Mouse (Mus musculus) heart, embryonic 11.5 days (tissue): ENCODE data around the gene Sema4a. TPM values are rescaled to one million over a fixed set of nuclear protein-coding genes. Genes with fewer than 3 reads are reported as not detected.

Experiments used
- ATAC-seq: fragments of 200-750 bp; cut with Nextera tagmentation; replicated peaks from 2 replicates; pipeline ENCODE4 v1.8.0; 2017; ENCODE audit warnings: moderate library complexity; ENCODE audit not compliant: insufficient number of reproducible peaks, low FRiP score, low TSS enrichment
- H3K27ac ChIP-seq: fragments of 300-500 bp; sonication (generic); 2 replicates; pipeline ENCODE4 v1.5.1; 2014; ENCODE audit warnings: mild to moderate bottlenecking, low read depth, low read length
- H3K27me3 ChIP-seq: fragments of 300-500 bp; sonication (generic); 2 replicates; pipeline ENCODE4 v1.6.1; 2014; ENCODE audit warnings: mild to moderate bottlenecking, low read length, mixed read lengths; ENCODE audit not compliant: control insufficient read depth, insufficient read depth
- H3K36me3 ChIP-seq: fragments of 300-500 bp; sonication (generic); 2 replicates; pipeline ENCODE4 v1.6.1; 2014; ENCODE audit warnings: mild to moderate bottlenecking, low read length, moderate library complexity, mixed read lengths; ENCODE audit not compliant: control insufficient read depth, insufficient read depth
- H3K4me1 ChIP-seq: fragments of 300-500 bp; sonication (generic); 2 replicates; pipeline ENCODE4 v1.6.1; 2014; ENCODE audit warnings: low read length; ENCODE audit not compliant: control insufficient read depth, insufficient read depth
- H3K4me2 ChIP-seq: fragments of 300-500 bp; sonication (generic); 2 replicates; pipeline ENCODE4 v1.6.1; 2014; ENCODE audit warnings: mild to moderate bottlenecking, moderate library complexity
- H3K4me3 ChIP-seq: fragments of 300-500 bp; sonication (generic); 2 replicates; pipeline ENCODE4 v1.5.1; 2014; ENCODE audit warnings: low read depth, low read length
- H3K9ac ChIP-seq: fragments of 300-500 bp; sonication (generic); 2 replicates; pipeline ENCODE4 v1.6.1; 2014; ENCODE audit warnings: mild to moderate bottlenecking, low read depth, low read length, moderate library complexity
- H3K9me3 ChIP-seq: fragments of 300-500 bp; sonication (generic); replicated peaks from 2 replicates; pipeline ENCODE4 v1.6.1; 2016; ENCODE audit warnings: low read length; ENCODE audit not compliant: control insufficient read depth
- WGBS: fragments of 180-500 bp; shearing (Covaris S2); extraction: QIAGEN DNeasy Blood & Tissue Kit; methylation state at CpG from one replicate; pipeline ENCODE4 v1.1.7; 2014; ENCODE audit not compliant: insufficient replicate concordance; 5-methylcytosine and 5-hydroxymethylcytosine counted together
- polyA plus RNA-seq: library from polyadenylated mRNA; unstranded; fragments of >200 nt; fragmentation: Nextera tagmentation; extraction: Ambion mirVana; gene quantifications from 2 replicates; pipeline ENCODE4 v1.2.1, GENCODE M21; 2014

Sema4a gene
- polyA plus RNA-seq, 1 experiment from 2014 or later: 0.80 TPM

DNA sequence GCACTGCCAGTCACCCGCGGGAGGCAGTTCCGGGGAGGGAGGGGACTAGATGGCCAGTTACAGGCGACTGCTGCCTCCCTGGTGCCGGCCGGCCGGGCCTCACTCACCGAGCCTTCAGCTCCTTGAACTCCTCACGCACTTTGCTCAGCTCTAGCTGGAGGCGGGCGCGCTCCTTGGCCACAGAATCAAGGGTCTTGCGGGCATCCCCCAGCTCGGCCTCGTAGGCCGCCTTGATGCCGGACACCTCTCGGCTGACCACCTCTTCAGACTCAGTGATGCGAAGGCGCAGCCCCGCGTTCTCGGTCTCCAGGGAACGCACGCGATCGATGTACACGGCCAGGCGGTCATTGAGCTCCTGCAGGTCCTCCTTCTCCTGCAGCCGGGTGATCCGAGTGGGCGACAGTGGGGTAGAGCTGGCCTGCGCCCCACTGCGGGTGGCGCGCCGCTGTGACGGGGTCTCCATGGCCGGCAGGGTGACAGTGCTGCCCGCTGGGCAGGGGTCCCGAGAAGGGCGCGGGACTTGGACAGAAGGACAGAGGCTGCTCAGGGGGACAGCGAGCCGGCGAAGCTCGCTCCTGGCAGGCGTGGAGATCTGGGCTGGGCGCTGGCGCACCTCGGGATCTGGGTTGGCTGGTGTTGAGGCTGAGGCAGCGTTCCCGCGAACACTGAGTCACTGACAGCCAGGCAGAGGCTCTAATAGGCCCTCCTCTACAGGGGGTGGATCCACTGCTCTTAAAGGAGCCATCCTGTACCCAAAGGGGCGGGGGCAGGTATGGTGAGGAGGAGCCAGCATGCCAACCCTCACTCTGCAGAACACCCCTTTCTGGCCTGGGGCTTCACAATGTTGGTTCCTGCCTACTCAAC, 41.9 kb upstream of the Sema4a start:
- H3K4me1 ChIP-seq: peaks cover 32% of the 10 kb centered on the region
- WGBS: under 1% methylated on average over 51 of the region's 55 CpGs
- H3K27me3 ChIP-seq: no peaks in the 10 kb centered on the region
- no peaks in the 10 kb centered on the region for H3K36me3 ChIP-seq
- H3K4me3 ChIP-seq: peak overlapping the region; percentile 89
- H3K9me3 ChIP-seq: no peaks in the 10 kb centered on the region
- peak overlapping the region; percentile 100 for H3K4me2 ChIP-seq
- peak; percentile 85 for ATAC-seq
- H3K9ac ChIP-seq: peak overlapping the region; percentile 88
- H3K27ac ChIP-seq: peak overlapping the region; percentile 82

- peak overlapping the region; percentile 89 for H3K4me3 ChIP-seq
- no peak for ATAC-seq
- H3K4me2 ChIP-seq: peak overlapping the region; percentile 100
- H3K27me3 ChIP-seq: no peaks in the 10 kb centered on the region
- 9% methylated on average over 11 of the region's 11 CpGs for WGBS
- no peaks in the 10 kb centered on the region for H3K9me3 ChIP-seq
- peak overlapping the region; percentile 82 for H3K27ac ChIP-seq
- peaks cover 30% of the 10 kb centered on the region for H3K4me1 ChIP-seq
- peak overlapping the region; percentile 88 for H3K9ac ChIP-seq
- H3K36me3 ChIP-seq: no peaks in the 10 kb centered on the region
Observed at GRCm38 (mm10) chr3:88502031-88502571, 41.1 kb upstream of the Sema4a start.

- no peak for ATAC-seq
Observed at GRCm38 (mm10) chr3:88501366-88502030, 40.5 kb upstream of the Sema4a start.

DNA sequence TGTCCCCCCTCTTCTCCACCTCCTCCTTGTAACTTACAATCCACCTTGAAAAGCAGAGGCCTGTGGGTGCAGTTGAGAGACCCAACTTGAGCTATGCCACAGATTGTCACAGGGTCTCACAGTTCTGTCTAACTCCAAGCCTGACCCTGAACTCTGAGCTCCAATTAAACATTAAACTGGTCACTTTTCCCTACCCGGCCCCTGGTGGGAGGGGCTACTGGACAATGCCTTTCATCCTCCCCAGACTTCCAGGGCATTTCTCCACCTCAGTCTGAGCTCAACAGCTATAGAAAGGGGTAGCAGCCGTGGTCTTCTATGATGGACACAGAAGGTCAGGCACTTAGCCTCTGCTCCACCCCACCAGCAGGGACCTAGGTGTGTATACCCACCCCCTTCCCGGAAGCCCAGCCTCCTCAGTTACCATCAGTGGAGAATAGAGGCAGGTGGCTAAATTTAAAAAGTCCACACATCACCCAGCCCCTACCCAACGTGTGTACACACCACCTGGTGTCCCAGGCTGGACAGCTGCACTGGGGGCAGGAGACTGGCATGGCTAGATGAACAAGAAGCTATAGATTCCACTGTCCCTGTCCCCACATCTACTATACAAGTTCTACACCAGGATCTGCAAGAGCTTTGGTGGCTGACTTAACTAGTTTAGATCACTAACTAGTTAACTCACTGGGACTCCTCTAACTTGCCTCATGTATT, 39.8 kb upstream of the Sema4a start:
- Histone ChIP-seq H3K9ac (0 out of 2 replicates have a peak overlapping the region, but pooled peaks have one; percentile 22), H3K4me2 (peak overlapping the region; percentile 100), H3K27me3 (no peaks in the 10 kb centered on the region), H3K27ac (no peak overlapping the region), H3K4me1 (peaks cover 40% of the 10 kb centered on the region), H3K36me3 (no peaks in the 10 kb centered on the region), H3K4me3 (peak overlapping the region; percentile 89), H3K9me3 (no peaks in the 10 kb centered on the region)
- WGBS: 54% methylated on average over 4 of the region's 4 CpGs
- ATAC-seq: no peak

More at GRCm38 (mm10) chr3:88501366-88502030, 40.5 kb upstream of the Sema4a start:
- H3K4me3 ChIP-seq: peak overlapping the region; percentile 89
- H3K4me2 ChIP-seq: peak overlapping the region; percentile 100
- H3K4me1 ChIP-seq: peaks cover 33% of the 10 kb centered on the region
- no peaks in the 10 kb centered on the region for H3K27me3 ChIP-seq
- no peaks in the 10 kb centered on the region for H3K36me3 ChIP-seq
- H3K9me3 ChIP-seq: no peaks in the 10 kb centered on the region
- peak overlapping the region; percentile 88 for H3K9ac ChIP-seq
- peak overlapping the region; percentile 82 for H3K27ac ChIP-seq
- WGBS: 49% methylated on average over 6 of the region's 6 CpGs

- H3K9ac ChIP-seq: no peak overlapping the region
- no peak overlapping the region for H3K27ac ChIP-seq
- no peaks in the 10 kb centered on the region for H3K27me3 ChIP-seq
- 79% methylated on average over 7 of the region's 7 CpGs for WGBS
- H3K9me3 ChIP-seq: no peaks in the 10 kb centered on the region
- no peak overlapping the region for H3K4me3 ChIP-seq
- H3K36me3 ChIP-seq: no peaks in the 10 kb centered on the region
- H3K4me2 ChIP-seq: no peak overlapping the region; the same call in 1 of the 2 replicates
- H3K4me1 ChIP-seq: peaks cover 47% of the 10 kb centered on the region
- no peak for ATAC-seq
Observed at GRCm38 (mm10) chr3:88500087-88500486, 39.1 kb upstream of the Sema4a start.

DNA sequence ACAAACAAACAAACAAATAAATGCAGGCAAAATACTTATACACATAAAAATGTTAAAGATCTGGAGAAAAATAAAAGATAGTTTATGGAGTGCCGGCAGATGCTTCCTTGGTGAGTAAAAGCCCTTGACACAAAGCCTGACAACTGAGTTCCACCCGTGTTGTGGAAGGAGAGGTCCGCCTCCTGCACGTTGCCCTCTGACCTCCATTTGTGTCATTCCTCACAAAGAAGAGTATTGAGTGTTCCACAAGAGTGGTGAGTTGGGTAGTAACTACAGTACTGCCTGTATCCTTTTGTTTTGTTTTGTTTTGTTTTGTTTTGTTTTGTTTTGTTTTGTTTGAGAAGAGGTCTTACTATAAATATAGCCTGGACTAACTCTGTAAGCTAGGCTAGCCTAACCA, 38.6 kb upstream of the Sema4a start:
- Histone ChIP-seq H3K4me3 (no peak overlapping the region), H3K27ac (no peak overlapping the region), H3K9ac (no peak overlapping the region), H3K27me3 (no peaks in the 10 kb centered on the region), H3K4me1 (peaks cover 52% of the 10 kb centered on the region), H3K9me3 (no peaks in the 10 kb centered on the region), H3K4me2 (no peak overlapping the region), H3K36me3 (no peaks in the 10 kb centered on the region)
- 82% methylated on average over 4 of the region's 4 CpGs for WGBS
- no peak for ATAC-seq

DNA sequence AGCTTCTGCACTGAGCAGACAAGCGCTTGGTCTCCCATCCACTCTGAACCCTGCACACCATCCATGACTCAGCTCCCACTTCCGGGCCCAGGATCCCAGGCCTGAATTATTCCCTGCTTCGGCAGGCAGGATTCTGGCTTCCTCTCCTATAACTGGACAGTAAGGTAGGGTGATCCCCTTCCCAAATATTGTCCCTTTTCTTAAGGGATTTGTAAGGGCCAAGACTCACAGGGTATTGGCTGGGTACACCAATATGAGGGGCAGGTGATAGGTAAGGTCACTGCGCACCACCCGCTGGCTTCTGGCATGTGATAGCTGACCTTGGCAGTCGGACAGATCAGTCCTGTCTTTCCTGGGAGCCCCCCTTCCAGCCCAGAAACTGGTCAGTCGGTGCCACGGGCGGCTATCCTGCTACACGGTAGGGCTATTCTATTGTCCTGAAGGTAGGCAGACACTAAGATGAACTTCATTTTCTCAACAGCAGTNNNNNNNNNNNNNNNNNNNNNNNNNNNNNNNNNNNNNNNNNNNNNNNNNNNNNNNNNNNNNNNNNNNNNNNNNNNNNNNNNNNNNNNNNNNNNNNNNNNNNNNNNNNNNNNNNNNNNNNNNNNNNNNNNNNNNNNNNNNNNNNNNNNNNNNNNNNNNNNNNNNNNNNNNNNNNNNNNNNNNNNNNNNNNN, 34.9 kb upstream of the Sema4a start:
- H3K4me1 ChIP-seq: peaks cover 54% of the 10 kb centered on the region
- no peaks in the 10 kb centered on the region for H3K27me3 ChIP-seq
- no peak overlapping the region for H3K4me3 ChIP-seq
- peak overlapping the region; percentile 71 for H3K9ac ChIP-seq
- peak overlapping the region; percentile 96 for H3K27ac ChIP-seq
- no peaks in the 10 kb centered on the region for H3K9me3 ChIP-seq
- ATAC-seq: no peak
- H3K36me3 ChIP-seq: no peaks in the 10 kb centered on the region
- no peak overlapping the region; the same call in 1 of the 2 replicates for H3K4me2 ChIP-seq
- WGBS: 74% methylated on average over 10 of the region's 10 CpGs
